Mouse (Mus musculus) MEL (cell line): ENCODE results near the gene Ambra1. TPM values are rescaled to one million over a fixed set of nuclear protein-coding genes. Genes with fewer than 3 reads are reported as not detected.

Source experiments
- DNase-seq: peaks from one replicate; pipeline ENCODE4 v3.0.0; 2011; ENCODE audit warnings: low read depth, low spot score
- H3K27ac ChIP-seq: 2 replicates; pipeline ENCODE4 v1.5.1; 2012; ENCODE audit warnings: low read depth, mild to moderate bottlenecking, control low read depth, low read length, moderate library complexity; ENCODE audit not compliant: control insufficient read depth
- H3K27me3 ChIP-seq, 2 experiments: fragments of 150-350 bp in 1 of 2; sonication (generic) in 1 of 2; 2 replicates each; pipeline ENCODE4 v1.6.1; 2012; ENCODE audit warnings: low read length in 2 of 2, mild to moderate bottlenecking in 2 of 2, improper control_type of control experiment in 1 of 2, moderate library complexity in 1 of 2; ENCODE audit not compliant: insufficient read depth in 2 of 2, control insufficient read depth in 1 of 2
- H3K36me3 ChIP-seq, 2 experiments: 2 replicates each; pipeline ENCODE4 v1.6.1; 2012 to 2014; ENCODE audit warnings: low read length in 2 of 2, improper control_type of control experiment in 1 of 2, inconsistent platforms in 1 of 2, mild to moderate bottlenecking in 1 of 2; ENCODE audit not compliant: insufficient read depth in 2 of 2, control insufficient read depth in 1 of 2
- H3K4me1 ChIP-seq, 2 experiments: fragments of 150-350 bp in 1 of 2; sonication (generic) in 1 of 2; 2 replicates each; pipeline ENCODE4 v1.6.1; 2012; ENCODE audit warnings: low read length in 2 of 2, improper control_type of control experiment in 1 of 2, mild to moderate bottlenecking in 1 of 2; ENCODE audit not compliant: insufficient read depth in 2 of 2, control insufficient read depth in 1 of 2
- H3K4me3 ChIP-seq, 2 experiments: fragments of 150-350 bp in 1 of 2; sonication (generic) in 1 of 2; 2 replicates each; pipeline ENCODE4 v1.5.1; 2012; ENCODE audit warnings: low read depth in 2 of 2, low read length in 2 of 2, mild to moderate bottlenecking in 2 of 2, moderate library complexity in 2 of 2, control low read depth in 1 of 2, improper control_type of control experiment in 1 of 2; ENCODE audit not compliant: control insufficient read depth in 1 of 2, insufficient read depth in 1 of 2
- H3K79me2 ChIP-seq: 2 replicates; pipeline ENCODE4 v1.6.1; 2012; ENCODE audit warnings: mild to moderate bottlenecking, low read length, moderate library complexity; ENCODE audit not compliant: control insufficient read depth, poor library complexity, insufficient read depth
- H3K9ac ChIP-seq: 2 replicates; pipeline ENCODE4 v1.6.1; 2012; ENCODE audit warnings: low read depth, mild to moderate bottlenecking, control low read depth, low read length, moderate library complexity; ENCODE audit not compliant: control insufficient read depth, poor library complexity, severe bottlenecking
- H3K9me3 ChIP-seq: fragments of 150-350 bp; sonication (generic); replicated peaks from 2 replicates; pipeline ENCODE4 v1.6.1; 2012; ENCODE audit warnings: mild to moderate bottlenecking, low read length, improper control_type of control experiment, moderate library complexity; ENCODE audit not compliant: insufficient read depth
- CHD2 ChIP-seq: IDR thresholded peaks from 2 replicates; pipeline ENCODE4 v1.6.1; 2011; ENCODE audit warnings: low read length, improper control_type of control experiment
- E2F4 ChIP-seq: IDR thresholded peaks from 2 replicates; pipeline ENCODE4 v1.6.1; 2011; ENCODE audit warnings: low read depth, low read length, improper control_type of control experiment, borderline replicate concordance
- ELF1 ChIP-seq: IDR thresholded peaks from 2 replicates; pipeline ENCODE4 v1.6.1; 2014; ENCODE audit warnings: low read depth, mild to moderate bottlenecking, inconsistent platforms, low read length, improper control_type of control experiment, moderate library complexity
- EP300 ChIP-seq, 2 experiments: IDR thresholded peaks; 2 replicates each; pipeline ENCODE4 v1.6.1; 2011; ENCODE audit warnings: improper control_type of control experiment in 2 of 2, low read length in 2 of 2, low read depth in 1 of 2, mild to moderate bottlenecking in 1 of 2
- ETS1 ChIP-seq: IDR thresholded peaks from 2 replicates; pipeline ENCODE4 v1.6.1; 2012; ENCODE audit warnings: low read depth, mild to moderate bottlenecking, inconsistent platforms, low read length, improper control_type of control experiment, moderate library complexity
- GABPA ChIP-seq: IDR thresholded peaks from 2 replicates; pipeline ENCODE4 v1.6.1; 2012; ENCODE audit warnings: low read depth, mild to moderate bottlenecking, inconsistent platforms, low read length, improper control_type of control experiment, moderate library complexity
- JUND ChIP-seq: IDR thresholded peaks from 2 replicates; pipeline ENCODE4 v1.6.1; 2011; ENCODE audit warnings: low read depth, mild to moderate bottlenecking, improper control_type of control experiment, low read length
- MAFK ChIP-seq: IDR thresholded peaks from 2 replicates; pipeline ENCODE4 v1.6.1; 2011; ENCODE audit warnings: low read depth, mild to moderate bottlenecking, low read length, improper control_type of control experiment, borderline replicate concordance
- MAZ ChIP-seq: IDR thresholded peaks from 2 replicates; pipeline ENCODE4 v1.6.1; 2012; ENCODE audit warnings: low read depth, mild to moderate bottlenecking, inconsistent platforms, low read length, improper control_type of control experiment
- MEF2A ChIP-seq: IDR thresholded peaks from 2 replicates; pipeline ENCODE4 v1.6.1; 2014; ENCODE audit warnings: low read depth, mild to moderate bottlenecking, inconsistent platforms, low read length, improper control_type of control experiment; ENCODE audit not compliant: poor library complexity, insufficient replicate concordance, severe bottlenecking; ENCODE audit errors: extremely low read depth
- MXI1 ChIP-seq: IDR thresholded peaks from 2 replicates; pipeline ENCODE4 v1.6.1; 2011; ENCODE audit warnings: mild to moderate bottlenecking, low read depth, low read length, improper control_type of control experiment
- MYC ChIP-seq: IDR thresholded peaks from 2 replicates; pipeline ENCODE4 v1.6.1; 2011; ENCODE audit warnings: low read depth, mild to moderate bottlenecking, low read length, improper control_type of control experiment, moderate library complexity
- NELFE ChIP-seq: IDR thresholded peaks from 2 replicates; pipeline ENCODE4 v1.6.1; 2011; ENCODE audit warnings: low read depth, low read length, improper control_type of control experiment
- NRF1 ChIP-seq: IDR thresholded peaks from 2 replicates; pipeline ENCODE4 v1.6.1; 2014; ENCODE audit warnings: low read depth, mild to moderate bottlenecking, inconsistent platforms, low read length, improper control_type of control experiment, moderate library complexity; ENCODE audit not compliant: poor library complexity, insufficient read depth, severe bottlenecking
- POLR2A ChIP-seq, 2 experiments: IDR thresholded peaks; 2 replicates each; pipeline ENCODE4 v1.6.1; 2011 to 2012; ENCODE audit warnings: low read length in 2 of 2, mild to moderate bottlenecking in 2 of 2, control low read depth in 1 of 2, improper control_type of control experiment in 1 of 2, low read depth in 1 of 2, moderate library complexity in 1 of 2; ENCODE audit not compliant: control insufficient read depth in 1 of 2, insufficient read depth in 1 of 2, poor library complexity in 1 of 2
- RAD21 ChIP-seq: IDR thresholded peaks from 2 replicates; pipeline ENCODE4 v1.6.1; 2011; ENCODE audit warnings: mild to moderate bottlenecking, low read depth, low read length, improper control_type of control experiment
- RCOR1 ChIP-seq: IDR thresholded peaks from 2 replicates; pipeline ENCODE4 v1.6.1; 2012; ENCODE audit warnings: low read depth, mild to moderate bottlenecking, inconsistent platforms, low read length, improper control_type of control experiment
- SMC3 ChIP-seq: IDR thresholded peaks from 2 replicates; pipeline ENCODE4 v1.6.1; 2011; ENCODE audit warnings: low read depth, low read length, improper control_type of control experiment
- USF1 ChIP-seq: IDR thresholded peaks from 2 replicates; pipeline ENCODE4 v1.6.1; 2014; ENCODE audit warnings: low read depth, mild to moderate bottlenecking, inconsistent platforms, low read length, improper control_type of control experiment, moderate library complexity
- USF2 ChIP-seq, 2 experiments: IDR thresholded peaks; 2 replicates each; pipeline ENCODE4 v1.6.1; 2011 to 2012; ENCODE audit warnings: improper control_type of control experiment in 2 of 2, low read length in 2 of 2, borderline replicate concordance in 1 of 2, inconsistent platforms in 1 of 2, low read depth in 1 of 2, mild to moderate bottlenecking in 1 of 2; ENCODE audit not compliant: insufficient read depth in 1 of 2
- ZC3H11A ChIP-seq: IDR thresholded peaks from 2 replicates; pipeline ENCODE4 v1.6.1; 2012; ENCODE audit warnings: low read depth, mild to moderate bottlenecking, inconsistent platforms, low read length, improper control_type of control experiment
- polyA plus RNA-seq, 2 experiments: library from polyadenylated mRNA; stranded (reverse) in 1 of 2; unstranded in 1 of 2; fragments of >175 nt in 1 of 2; fragments of >200 nt in 1 of 2; gene quantifications; 2 replicates each; pipeline versions ENCODE4 v1.2.1 to v1.2.4; 2012; ENCODE audit warnings: low replicate concordance in 2 of 2, low read depth in 1 of 2; ENCODE audit not compliant: insufficient read length in 2 of 2, insufficient read depth in 1 of 2, missing spikeins in 1 of 2
- total RNA-seq: library from RNA; depleted of rRNA; stranded (reverse); fragments of 300-350 nt; gene quantifications from 2 replicates; pipeline ENCODE4 v1.2.3, GENCODE M21; 2012

Gene Ambra1
- total and polyA plus RNA-seq, 3 experiments, result 14.6 to 24.7 TPM; not detected in 1

- TF ChIP-seq GABPA, result no peak
- no peak for TF ChIP-seq SMC3
- no peak for TF ChIP-seq EP300 (IDR thresholded peaks at IDR 0.05; ENCODE audit: low read depth in 1 of 2, low read length in 2 of 2)
- no peak for TF ChIP-seq MEF2A
- no peak for TF ChIP-seq RCOR1
- Histone ChIP-seq H3K27ac (no peak overlapping the region), H3K79me2 (no peaks in the 10 kb centered on the region), H3K4me3 (no peak overlapping the region), H3K36me3 (peaks cover 0 to 11% of the 10 kb centered on the region in 2 experiments; a peak in 2 of 4 replicates), H3K4me1 (no peaks in the 10 kb centered on the region), H3K27me3 (no peaks in the 10 kb centered on the region), H3K9me3 (no peaks in the 10 kb centered on the region), H3K9ac (no peak overlapping the region)
- peak; percentile 25 for DNase-seq
These were observed 168.0 kb downstream of the Ambra1 start for GRCm38 (mm10) chr2:91897968-91898367.

- peaks cover 0 to 12% of the 10 kb centered on the region in 2 experiments; a peak in 2 of 4 replicates for H3K36me3 ChIP-seq
- no peaks in the 10 kb centered on the region for H3K4me1 ChIP-seq
- no peak overlapping the region for H3K4me3 ChIP-seq
- no peaks in the 10 kb centered on the region for H3K27me3 ChIP-seq
- TF ChIP-seq MEF2A (no peak), ZC3H11A (no peak), SMC3 (no peak), CHD2 (no peak), ELF1 (no peak), NRF1 (no peak), ETS1 (no peak), MAZ (no peak), JUND (no peak)
- DNase-seq, result no peak
- H3K9me3 ChIP-seq, result no peaks in the 10 kb centered on the region
- no peaks in the 10 kb centered on the region for H3K79me2 ChIP-seq
- H3K27ac ChIP-seq, result no peak overlapping the region
- H3K9ac ChIP-seq, result no peak overlapping the region
These were observed 169.2 kb downstream of the Ambra1 start for GRCm38 (mm10) chr2:91899141-91899540.

GRCm38 (mm10) chr2:91900431-91900830 is 170.5 kb downstream of the Ambra1 start:
- Histone ChIP-seq H3K9ac (no peak overlapping the region), H3K9me3 (no peaks in the 10 kb centered on the region), H3K4me3 (no peak overlapping the region), H3K27me3 (no peaks in the 10 kb centered on the region), H3K79me2 (no peaks in the 10 kb centered on the region), H3K4me1 (no peaks in the 10 kb centered on the region), H3K27ac (no peak overlapping the region), H3K36me3 (peaks cover 0 to 11% of the 10 kb centered on the region in 2 experiments; a peak in 2 of 4 replicates)
- TF ChIP-seq USF2 (IDR thresholded peaks at IDR 0.05; ENCODE audit: borderline replicate concordance in 1 of 2, insufficient read depth in 1 of 2, low read depth in 1 of 2, low read length in 2 of 2), result no peak
- no peak for TF ChIP-seq E2F4
- TF ChIP-seq ZC3H11A, result no peak
- no peak for TF ChIP-seq NELFE
- TF ChIP-seq MXI1, result no peak
- no peak for TF ChIP-seq RAD21
- TF ChIP-seq POLR2A (IDR thresholded peaks at IDR 0.05; ENCODE audit: control insufficient read depth in 1 of 2, insufficient read depth in 1 of 2, low read depth in 1 of 2, low read length in 2 of 2, poor library complexity in 1 of 2), result no peak
- TF ChIP-seq SMC3, result no peak
- TF ChIP-seq ELF1, result no peak
- no peak for TF ChIP-seq MAFK
- TF ChIP-seq MYC, result no peak
- TF ChIP-seq ETS1, result no peak
- no peak for TF ChIP-seq MEF2A
- no peak for TF ChIP-seq USF1
- DNase-seq, result no peak
